Comparison of ENCODE assay signal across 15 mouse cellular contexts in the genomic region with DNA sequence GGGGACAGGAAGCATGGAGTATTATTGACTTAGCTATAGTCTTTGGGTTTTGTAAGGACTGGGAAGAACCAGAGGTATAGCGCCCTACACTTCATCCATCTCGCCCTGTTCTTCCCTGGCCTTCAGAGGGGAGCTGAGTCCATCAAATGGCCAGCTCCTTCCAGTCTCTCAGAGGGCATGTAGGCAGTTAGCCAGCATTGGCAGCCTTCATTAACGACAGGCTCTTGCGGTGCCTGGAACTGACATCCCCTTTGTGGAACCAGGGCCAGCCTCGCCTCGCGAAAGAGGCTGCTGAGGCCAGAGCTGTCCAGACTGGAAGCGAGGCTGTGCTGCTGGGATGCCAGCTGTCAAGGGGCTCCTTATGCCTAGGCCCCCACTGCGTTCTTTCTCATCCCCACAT. TPM values are rescaled to one million over a fixed set of nuclear protein-coding genes. Genes with fewer than 3 reads are reported as not detected.
DNase-seq lines count a peak whose midpoint lies in the region; ATAC-seq and TF ChIP-seq lines count a peak whose summit lies in the region.
"Had no signal": no experiment of that assay in that cellular context is flagged by ENCODE, and none has a peak within 500 bp of the region (broad histone marks: within the 10 kb centered on the region; RNA-seq: fewer than 3 reads in every experiment).

No protein-coding gene starts in this region.

- H3K27ac ChIP-seq in intestine, embryonic 14.5 days (ENCODE audit: low read depth), result no peak overlapping the region
- H3K27ac ChIP-seq in intestine, embryonic 16.5 days (ENCODE audit: low read length), result no peak overlapping the region
- no peak overlapping the region for H3K27ac ChIP-seq in embryonic facial prominence, embryonic 10.5 days (replicated peaks)
- H3K27ac ChIP-seq: embryonic facial prominence, embryonic 15.5 days; neural tube, embryonic 12.5 days had no signal

- no peak for ATAC-seq in intestine, embryonic 14.5 days (replicated peaks; ENCODE audit: low FRiP score, low TSS enrichment, low read depth)
- ATAC-seq in intestine, embryonic 16.5 days, result no peak

- DNase-seq in intestine, embryonic 14.5 days (ENCODE audit: low spot score), result no peak
- DNase-seq in cerebellum, adult 11-12 months, result peak; percentile 84
- no peak for DNase-seq in embryonic facial prominence, embryonic 10.5 days (ENCODE audit: low spot score)
- no peak for DNase-seq in spleen, adult 18-20 months
- no peak for DNase-seq in thymus, postnatal 0 days (ENCODE audit: low spot score)
- no peak for DNase-seq in adrenal gland, adult 18-20 months (ENCODE audit: low spot score in 2 of 2)
- DNase-seq: adrenal gland, adult 8-10 months; lung, embryonic 14.5 days; thymus, postnatal 25 days had no signal

- H3ac ChIP-seq in myocyte (ENCODE audit: control insufficient read depth, insufficient read length), result no peak overlapping the region

- H3K27me3 ChIP-seq in intestine, embryonic 14.5 days (replicated peaks; ENCODE audit: control insufficient read depth, insufficient read depth, low read length), result 0 out of 2 replicates have a peak, but pooled peaks cover 4% of the 10 kb centered on the region
- no peaks in the 10 kb centered on the region for H3K27me3 ChIP-seq in intestine, embryonic 16.5 days (replicated peaks; ENCODE audit: control insufficient read depth, insufficient read depth, low read length)
- peaks cover 75% of the 10 kb centered on the region for H3K27me3 ChIP-seq in embryonic facial prominence, embryonic 10.5 days (replicated peaks; ENCODE audit: low read depth, poor library complexity, severe bottlenecking)
- no peaks in the 10 kb centered on the region for H3K27me3 ChIP-seq in myocyte (ENCODE audit: control insufficient read depth, insufficient read depth, insufficient read length)

- 68% methylated on average over 9 of the region's 9 CpGs for WGBS in intestine, embryonic 14.5 days
- 73% methylated on average over 9 of the region's 9 CpGs for WGBS in intestine, embryonic 16.5 days
- 67% methylated on average over 9 of the region's 9 CpGs for WGBS in embryonic facial prominence, embryonic 10.5 days

- no peaks in the 10 kb centered on the region for H3K9me3 ChIP-seq in intestine, embryonic 14.5 days (ENCODE audit: control insufficient read depth, low read length)
- H3K9me3 ChIP-seq in intestine, embryonic 16.5 days (ENCODE audit: control insufficient read depth, low read length), result no peaks in the 10 kb centered on the region
- no peaks in the 10 kb centered on the region for H3K9me3 ChIP-seq in embryonic facial prominence, embryonic 10.5 days
- H3K9me3 ChIP-seq: embryonic facial prominence, embryonic 15.5 days; neural tube, embryonic 12.5 days had no signal

- no peaks in the 10 kb centered on the region for H3K79me2 ChIP-seq in myocyte (ENCODE audit: control insufficient read depth, insufficient read depth)

- no peak for TF ChIP-seq POLR2A in myocyte (IDR thresholded peaks at IDR 0.05; ENCODE audit: insufficient read length, low read depth)

- peaks cover 4% of the 10 kb centered on the region; the same call in 1 of the 2 replicates for H3K36me3 ChIP-seq in intestine, embryonic 14.5 days (ENCODE audit: control insufficient read depth, insufficient read depth, low read length)
- H3K36me3 ChIP-seq in intestine, embryonic 16.5 days (ENCODE audit: control insufficient read depth, insufficient read depth, low read length), result no peaks in the 10 kb centered on the region
- H3K36me3 ChIP-seq in embryonic facial prominence, embryonic 10.5 days (replicated peaks), result peaks cover 6% of the 10 kb centered on the region; the same call in 1 of the 2 replicates
- H3K36me3 ChIP-seq in myocyte (ENCODE audit: control insufficient read depth, insufficient read depth), result peaks cover 5% of the 10 kb centered on the region
- H3K36me3 ChIP-seq: embryonic facial prominence, embryonic 15.5 days had no signal

- H3K4me2 ChIP-seq in intestine, embryonic 14.5 days (ENCODE audit: low read length), result 0 out of 2 replicates have a peak overlapping the region, but pooled peaks have one; percentile 66
- no peak overlapping the region; the same call in 1 of the 2 replicates for H3K4me2 ChIP-seq in intestine, embryonic 16.5 days (ENCODE audit: low read depth, low read length)
- peak overlapping the region; percentile 91 for H3K4me2 ChIP-seq in myocyte (ENCODE audit: low read depth)

- no peak overlapping the region for H3K9ac ChIP-seq in intestine, embryonic 14.5 days (ENCODE audit: low read length)
- H3K9ac ChIP-seq in intestine, embryonic 16.5 days (ENCODE audit: low read depth, low read length), result no peak overlapping the region

- peaks cover 5% of the 10 kb centered on the region; the same call in 1 of the 2 replicates for H3K4me1 ChIP-seq in intestine, embryonic 14.5 days (replicated peaks; ENCODE audit: control insufficient read depth, insufficient read depth, low read length)
- H3K4me1 ChIP-seq in intestine, embryonic 16.5 days (ENCODE audit: control insufficient read depth, insufficient read depth, low read length), result peaks cover 11% of the 10 kb centered on the region
- peaks cover 20% of the 10 kb centered on the region for H3K4me1 ChIP-seq in embryonic facial prominence, embryonic 10.5 days

- H3K4me3 ChIP-seq in intestine, embryonic 14.5 days (ENCODE audit: low read depth, low read length), result no peak overlapping the region
- H3K4me3 ChIP-seq in intestine, embryonic 16.5 days (ENCODE audit: low read length), result no peak overlapping the region
- H3K4me3 ChIP-seq in embryonic facial prominence, embryonic 10.5 days, result 0 out of 2 replicates have a peak overlapping the region, but pooled peaks have one; percentile 76
- peak overlapping the region; percentile 51 for H3K4me3 ChIP-seq in myocyte

TF ChIP-seq in myocyte, 11 proteins besides CTCF, POLR2A, EP300 and RAD21:
- TF ChIP-seq REST (IDR thresholded peaks at IDR 0.05; ENCODE audit: insufficient read depth, insufficient read length), result no peak
- TF ChIP-seq TCF12 (IDR thresholded peaks at IDR 0.05; ENCODE audit: insufficient read depth, poor library complexity, severe bottlenecking), result no peak
- TF ChIP-seq MYOG (IDR thresholded peaks at IDR 0.05; ENCODE audit: control insufficient read depth in 1 of 3, insufficient read depth in 1 of 3, insufficient read length in 2 of 3, low read depth in 2 of 3), result no peak
- TF ChIP-seq POLR2AphosphoS2 (IDR thresholded peaks at IDR 0.05; ENCODE audit: insufficient read length, low read depth), result no peak

RNA-seq across cellular contexts. Expression of a gene that starts 1.9 kb away (rescaled TPM):
- polyA plus RNA-seq in intestine, embryonic 14.5 days (2014; fragmentation: Nextera tagmentation; extraction: Ambion mirVana), result 9.4 and 12.5 TPM in 2 replicates
- polyA plus RNA-seq in intestine, embryonic 16.5 days (2015; fragmentation: Nextera tagmentation; extraction: Ambion mirVana), result 16.0 and 16.4 TPM in 2 replicates
- 1.8 TPM in 2 replicates for polyA plus RNA-seq in embryonic facial prominence, embryonic 10.5 days (2016; fragmentation: Nextera tagmentation; extraction: Ambion mirVana)
- 16.4 TPM for polyA plus RNA-seq in myocyte (2012; fragmentation: generic; extraction: Trizol)
- polyA plus RNA-seq in thymus, postnatal 0 days (2015; fragmentation: Nextera tagmentation; extraction: Ambion mirVana), result 12.6 and 15.3 TPM in 2 replicates
- total RNA-seq in adrenal gland, adult 18-20 months (2021), result 10 to 100 TPM in 1 of 2 experiments, 1 to 10 TPM in 1; 7.6 to 20.9 TPM

RNA-seq across cellular contexts. Expression of a gene that starts 9.5 kb away (rescaled TPM):
- 72.4 and 79.7 TPM in 2 replicates for polyA plus RNA-seq in intestine, embryonic 14.5 days (2014; fragmentation: Nextera tagmentation; extraction: Ambion mirVana)
- polyA plus RNA-seq in intestine, embryonic 16.5 days (2015; fragmentation: Nextera tagmentation; extraction: Ambion mirVana), result 59.1 and 61.4 TPM in 2 replicates
- 34.8 and 38.1 TPM in 2 replicates for polyA plus RNA-seq in embryonic facial prominence, embryonic 10.5 days (2016; fragmentation: Nextera tagmentation; extraction: Ambion mirVana)
- 79.2 TPM for polyA plus RNA-seq in myocyte (2012; fragmentation: generic; extraction: Trizol)
- polyA plus RNA-seq in thymus, postnatal 0 days (2015; fragmentation: Nextera tagmentation; extraction: Ambion mirVana), result 47.2 and 51.1 TPM in 2 replicates
- total RNA-seq in adrenal gland, adult 18-20 months (2021), result 10 to 100 TPM; 63.3 to 93.6 TPM

RNA-seq across cellular contexts. Expression of a gene that starts 14.3 kb away (rescaled TPM):
- polyA plus RNA-seq in intestine, embryonic 14.5 days (2014; fragmentation: Nextera tagmentation; extraction: Ambion mirVana), result not detected in 2 replicates
- not detected in 2 replicates for polyA plus RNA-seq in intestine, embryonic 16.5 days (2015; fragmentation: Nextera tagmentation; extraction: Ambion mirVana)
- not detected in 2 replicates for polyA plus RNA-seq in embryonic facial prominence, embryonic 10.5 days (2016; fragmentation: Nextera tagmentation; extraction: Ambion mirVana)
- polyA plus RNA-seq in myocyte (2012; fragmentation: generic; extraction: Trizol), result not detected
- polyA plus RNA-seq in thymus, postnatal 0 days (2015; fragmentation: Nextera tagmentation; extraction: Ambion mirVana), result not detected in 2 replicates
- not detected for total RNA-seq in adrenal gland, adult 18-20 months (2021)
- total RNA-seq: adrenal gland, adult 8-10 months; granulocyte monocyte progenitor cell, adult 5-6 weeks; layer of hippocampus, adult 18-20 months had no signal
- polyA plus RNA-seq: embryonic facial prominence, embryonic 15.5 days; lung, embryonic 14.5 days; neural tube, embryonic 12.5 days had no signal

RNA-seq across cellular contexts. Expression of a gene that starts 27.0 kb away (rescaled TPM):
- polyA plus RNA-seq in intestine, embryonic 14.5 days (2014; fragmentation: Nextera tagmentation; extraction: Ambion mirVana), result 11.6 and 17.4 TPM in 2 replicates
- 9.8 and 11.9 TPM in 2 replicates for polyA plus RNA-seq in intestine, embryonic 16.5 days (2015; fragmentation: Nextera tagmentation; extraction: Ambion mirVana)
- polyA plus RNA-seq in embryonic facial prominence, embryonic 10.5 days (2016; fragmentation: Nextera tagmentation; extraction: Ambion mirVana), result 3.1 and 3.2 TPM in 2 replicates
- 31.6 TPM for polyA plus RNA-seq in myocyte (2012; fragmentation: generic; extraction: Trizol)
- 19.4 and 21.5 TPM in 2 replicates for polyA plus RNA-seq in thymus, postnatal 0 days (2015; fragmentation: Nextera tagmentation; extraction: Ambion mirVana)
- 1 to 10 TPM in 1 of 2 experiments, not detected in 1; 5.7 TPM for total RNA-seq in adrenal gland, adult 18-20 months (2021)
- total RNA-seq: granulocyte monocyte progenitor cell, adult 5-6 weeks had no signal

RNA-seq across cellular contexts. Expression of a gene that starts 31.0 kb away (rescaled TPM):
- 65.2 and 67.2 TPM in 2 replicates for polyA plus RNA-seq in intestine, embryonic 14.5 days (2014; fragmentation: Nextera tagmentation; extraction: Ambion mirVana)
- polyA plus RNA-seq in intestine, embryonic 16.5 days (2015; fragmentation: Nextera tagmentation; extraction: Ambion mirVana), result 54.0 and 56.4 TPM in 2 replicates
- 52.5 and 53.1 TPM in 2 replicates for polyA plus RNA-seq in embryonic facial prominence, embryonic 10.5 days (2016; fragmentation: Nextera tagmentation; extraction: Ambion mirVana)
- polyA plus RNA-seq in myocyte (2012; fragmentation: generic; extraction: Trizol), result 47.6 TPM
- polyA plus RNA-seq in thymus, postnatal 0 days (2015; fragmentation: Nextera tagmentation; extraction: Ambion mirVana), result 77.2 and 83.7 TPM in 2 replicates
- total RNA-seq in adrenal gland, adult 18-20 months (2021), result 10 to 100 TPM; 28.7 to 33.3 TPM

Comparison
In these comparisons a context has a peak if more than half of its experiments do, and no peak if none do; other contexts are left out.
1. H3K4me3 ChIP-seq: peak in embryonic facial prominence, embryonic 10.5 days (single experiment) and myocyte (single experiment); none in intestine, embryonic 14.5 days (single experiment) and intestine, embryonic 16.5 days (single experiment).